Mouse (Mus musculus) naive thymus-derived CD4-positive, alpha-beta T cell, adult 2 months (primary cell): ENCODE measurements around the gene Hs6st3.
"Not testable (repeated sequence)": the region's sequence is repeated elsewhere in the genome, so short reads cannot be mapped to it uniquely, and the experiment has no call there.

Experiments used
- DNase-seq: peaks from one replicate; pipeline ENCODE4 v3.0.0-alpha.2; 2011; ENCODE audit warnings: low read depth

Hs6st3 gene

DNA sequence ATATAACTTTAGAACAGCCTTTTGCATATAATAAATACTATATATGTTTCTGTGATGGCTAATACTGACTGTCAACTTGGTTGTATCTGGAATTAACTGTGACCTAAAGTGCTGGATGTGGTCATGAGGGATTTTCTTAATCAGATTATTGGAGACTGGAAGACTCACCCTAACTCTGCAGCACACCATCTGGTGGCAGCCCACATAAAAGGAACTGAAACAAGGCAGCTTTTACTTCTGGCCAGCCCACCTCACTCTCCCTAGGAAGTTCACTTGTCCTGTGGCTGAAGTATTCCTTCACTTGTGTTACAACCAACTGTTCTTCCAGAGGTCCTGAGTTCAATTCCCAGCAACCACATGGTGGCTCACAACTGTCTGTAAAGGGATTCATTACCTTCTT lies 313.5 kb downstream of the Hs6st3 start:
- no peak for DNase-seq

DNA sequence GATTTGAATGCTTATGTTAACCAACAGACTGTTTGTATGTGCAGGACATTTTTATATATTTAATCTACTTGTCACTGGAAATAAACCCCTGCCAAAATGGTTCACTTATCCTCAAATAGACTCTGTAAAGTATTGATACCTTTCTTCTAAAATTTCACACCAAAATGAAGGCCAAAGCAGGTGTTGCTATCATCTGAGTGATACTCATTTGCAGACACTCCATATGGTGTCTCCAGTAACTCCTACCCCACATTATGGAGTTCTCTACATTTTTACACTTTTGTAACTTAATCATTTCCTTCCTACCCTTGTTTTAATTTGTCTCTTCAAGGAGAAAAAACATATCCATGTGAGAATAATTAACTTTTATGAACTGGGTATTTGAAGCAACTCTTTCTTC lies 314.2 kb downstream of the Hs6st3 start:
- no peak for DNase-seq

- DNase-seq, result no peak
These were observed 314.7 kb downstream of the Hs6st3 start for GRCm38 (mm10) chr14:119452797-119453196.

DNA sequence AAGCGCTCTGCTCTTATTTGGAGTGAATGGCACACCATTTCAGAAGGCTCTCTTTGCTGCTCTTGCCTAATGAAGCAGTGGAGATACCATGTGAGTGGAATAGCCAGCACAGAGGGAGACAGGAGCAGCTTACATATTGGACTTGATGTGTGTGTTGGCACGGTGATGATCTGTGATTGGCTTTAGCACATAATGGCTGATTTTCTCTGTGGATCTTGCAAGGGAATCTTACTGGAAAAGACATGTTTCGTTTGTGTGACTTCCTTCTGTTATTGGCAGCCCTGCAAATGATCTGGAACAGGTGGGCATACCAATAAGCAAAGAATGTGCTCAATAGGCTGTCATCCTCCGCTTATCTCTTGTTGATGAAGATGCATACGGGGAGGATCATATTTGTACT lies 326.2 kb downstream of the Hs6st3 start:
- no peak for DNase-seq

GRCm38 (mm10) chr14:119464883-119465282 lies 326.7 kb downstream of the Hs6st3 start:
- no peak for DNase-seq

GRCm38 (mm10) chr14:119466899-119467588 lies 328.9 kb downstream of the Hs6st3 start:
- DNase-seq, result no peak

DNA sequence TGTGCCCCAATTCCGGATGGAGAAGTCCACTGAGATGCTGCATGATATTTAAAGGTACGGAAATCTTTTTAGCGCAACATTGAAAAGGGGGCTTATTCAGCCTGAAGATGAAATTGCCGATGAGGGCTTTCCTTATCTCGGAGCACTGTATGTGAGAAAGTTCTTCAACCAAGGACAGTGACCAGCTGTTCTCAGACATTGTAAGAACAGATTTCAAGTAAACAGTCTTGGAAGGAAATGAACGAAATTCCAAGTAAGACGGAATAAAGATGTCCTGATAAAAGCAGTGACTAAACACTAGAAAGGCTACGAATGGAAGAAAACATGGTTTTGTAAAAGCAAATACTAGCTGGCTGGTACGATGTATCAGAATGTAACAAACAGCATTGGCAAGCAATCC lies 338.4 kb downstream of the Hs6st3 start:
- no peak for DNase-seq

GRCm38 (mm10) chr14:119477836-119478235 lies 339.7 kb downstream of the Hs6st3 start:
- DNase-seq, result no peak

DNA sequence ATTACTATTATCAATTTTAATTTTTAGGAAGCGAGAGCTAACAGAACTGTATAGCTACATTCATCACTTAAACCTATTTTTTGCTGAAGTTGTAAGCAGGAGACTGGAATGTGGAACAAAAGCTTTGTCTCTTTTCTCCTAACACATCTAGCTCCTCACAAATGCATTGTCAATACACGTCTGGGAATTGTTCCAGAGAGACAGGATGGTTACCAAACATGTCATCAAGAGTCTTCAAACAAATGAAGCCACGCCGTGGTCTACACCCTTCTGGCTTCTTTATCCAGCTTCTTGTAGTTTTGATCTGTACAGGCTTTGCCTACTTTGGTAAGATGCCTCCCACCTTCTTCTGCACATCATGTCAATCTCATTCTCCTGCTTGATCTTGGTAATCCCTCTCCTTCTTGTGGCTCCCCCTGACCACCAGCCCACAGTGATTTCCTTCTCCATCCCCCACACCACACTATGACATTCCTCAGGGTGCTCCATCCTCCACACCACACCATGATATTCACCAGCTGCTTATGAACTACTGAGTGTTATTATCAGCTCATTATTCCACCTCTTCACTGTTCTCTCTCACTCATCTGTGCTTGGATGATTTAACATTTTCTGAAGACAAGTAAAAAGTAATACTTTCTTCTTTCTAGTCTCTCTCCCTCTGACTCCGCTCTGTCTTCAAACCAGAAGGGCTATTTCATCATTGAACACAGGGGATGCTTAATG lies 351.0 kb downstream of the Hs6st3 start:
- no peak for DNase-seq

GRCm38 (mm10) chr14:119520632-119521031 lies 382.5 kb downstream of the Hs6st3 start:
- DNase-seq, result no peak

GRCm38 (mm10) chr14:119521056-119521455 lies 382.9 kb downstream of the Hs6st3 start:
- DNase-seq, result no peak

- DNase-seq, result no peak
These were observed 394.9 kb downstream of the Hs6st3 start for GRCm38 (mm10) chr14:119532889-119533546.

GRCm38 (mm10) chr14:119540505-119540904 lies 402.4 kb downstream of the Hs6st3 start:
- DNase-seq, result no peak

DNA sequence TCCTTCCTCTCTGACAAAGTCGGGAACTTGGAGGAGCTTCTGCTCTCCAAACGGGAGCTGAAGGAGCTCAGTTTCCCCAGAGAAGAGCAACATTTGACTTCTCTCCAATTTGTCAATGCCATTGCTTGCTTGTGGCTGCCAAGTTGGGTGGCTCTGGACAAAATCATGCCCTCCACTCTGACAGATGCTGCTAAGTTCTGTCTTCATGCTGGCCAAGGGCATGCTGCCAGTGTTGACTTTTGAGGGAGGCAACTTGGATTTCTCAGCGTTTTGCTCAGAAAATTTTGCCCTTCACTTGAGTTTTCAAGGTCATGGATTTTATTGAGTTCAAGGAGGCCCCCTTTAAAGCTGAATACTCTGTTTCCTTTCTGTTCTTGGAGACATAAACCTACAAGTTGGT lies 406.5 kb downstream of the Hs6st3 start:
- no peak for DNase-seq

DNA sequence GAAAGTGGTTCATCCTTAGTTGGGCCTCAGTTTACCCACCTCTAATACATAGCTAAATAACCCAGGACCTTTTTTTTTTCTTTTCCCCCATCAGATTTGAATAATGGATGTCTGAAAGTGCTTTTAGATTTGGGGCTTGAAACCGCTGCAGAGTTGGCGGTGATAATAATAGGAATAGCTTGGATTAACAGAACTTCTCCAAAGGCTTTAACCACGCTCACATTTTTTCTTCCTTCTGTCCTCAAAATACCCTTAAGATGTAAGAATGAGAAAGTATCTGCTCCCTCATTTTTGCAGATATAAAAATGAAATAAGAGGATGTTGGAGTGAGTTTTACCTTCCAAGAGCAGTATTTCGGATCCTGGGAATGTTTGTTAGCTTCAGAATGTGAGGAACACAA lies 420.2 kb downstream of the Hs6st3 start:
- no peak for DNase-seq

- no peak for DNase-seq
These were observed 443.9 kb downstream of the Hs6st3 start for GRCm38 (mm10) chr14:119582039-119582508.

GRCm38 (mm10) chr14:119585069-119585468 lies 446.9 kb downstream of the Hs6st3 start:
- no peak for DNase-seq

GRCm38 (mm10) chr14:119587365-119587764 lies 449.2 kb downstream of the Hs6st3 start:
- not testable (repeated sequence) for DNase-seq

GRCm38 (mm10) chr14:119604327-119604726 lies 466.2 kb downstream of the Hs6st3 start:
- no peak for DNase-seq

DNA sequence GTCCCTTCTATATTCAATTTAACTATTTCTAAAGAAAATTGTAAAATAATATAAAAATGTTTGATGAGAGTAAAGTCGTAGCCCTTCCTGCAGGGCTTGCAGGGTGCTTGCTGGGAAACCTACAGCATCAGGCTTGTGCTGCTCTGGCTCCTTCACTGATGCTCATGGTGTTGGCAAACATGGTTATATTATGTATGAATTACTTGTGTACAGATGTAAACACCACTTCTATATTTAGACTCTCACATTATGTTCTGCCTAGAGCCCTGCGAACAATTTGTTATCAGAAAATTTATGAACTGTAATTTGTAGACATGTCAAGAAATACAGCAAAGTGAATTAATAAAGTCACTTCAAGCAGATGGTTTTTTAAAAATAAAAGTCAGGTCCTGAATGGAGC lies 474.7 kb downstream of the Hs6st3 start:
- no peak for DNase-seq

- DNase-seq, result no peak
These were observed 491.0 kb downstream of the Hs6st3 start for GRCm38 (mm10) chr14:119629127-119629526.

DNA sequence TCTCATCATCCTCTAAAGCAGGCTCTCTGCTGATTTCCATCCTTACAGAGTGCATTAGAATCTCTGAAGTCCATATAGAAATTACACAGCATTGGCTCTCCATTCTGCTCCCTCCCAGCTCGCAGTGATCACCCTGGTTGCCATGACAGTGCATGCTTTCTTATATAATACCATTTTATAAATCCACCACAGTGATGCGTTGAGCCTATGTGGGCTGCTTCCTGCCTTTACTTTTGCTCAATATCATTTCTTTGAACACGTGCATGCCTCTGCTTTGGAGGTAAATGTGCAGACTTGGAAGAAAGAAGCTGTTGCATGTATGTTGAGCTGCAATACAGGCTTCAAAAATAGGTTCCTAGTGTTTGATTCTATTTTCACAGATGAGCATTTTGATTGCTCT lies 494.9 kb downstream of the Hs6st3 start:
- no peak for DNase-seq

DNA sequence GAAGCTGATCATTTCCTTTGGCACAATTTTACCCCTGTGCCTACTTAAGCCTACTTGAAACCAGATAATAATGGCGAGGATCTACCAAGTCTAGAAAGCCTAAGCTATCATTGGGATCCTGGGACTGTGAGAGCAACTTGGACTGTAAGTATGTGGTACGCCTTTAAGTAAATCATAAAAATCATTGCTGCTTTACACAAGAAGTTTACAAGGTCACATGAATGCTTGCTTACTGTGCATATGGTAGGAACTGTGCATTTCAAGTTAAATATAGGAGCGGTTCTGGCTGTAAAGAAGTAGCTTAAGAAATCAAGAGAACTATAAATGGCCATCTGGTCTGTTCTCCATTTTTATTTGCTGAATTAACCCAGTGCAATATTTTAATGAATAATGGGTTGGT lies 495.5 kb downstream of the Hs6st3 start:
- no peak for DNase-seq
